Mouse (Mus musculus) hindbrain, embryonic 16.5 days (tissue): ENCODE measurements around the gene 3110082I17Rik. TPM values are rescaled to one million over a fixed set of nuclear protein-coding genes. Genes with fewer than 3 reads are reported as not detected.

Source experiments
- ATAC-seq: fragments of 200-750 bp; cut with Nextera tagmentation; 2 replicates; pipeline ENCODE4 v1.8.0; 2017; ENCODE audit warnings: moderate TSS enrichment, moderate library complexity
- H3K27ac ChIP-seq: fragments of 300-500 bp; sonication (generic); 2 replicates; pipeline ENCODE4 v1.5.1; 2014; ENCODE audit warnings: low read depth, mild to moderate bottlenecking, control low read depth, low read length, moderate library complexity
- H3K27me3 ChIP-seq: fragments of 300-500 bp; sonication (generic); replicated peaks from 2 replicates; pipeline ENCODE4 v1.6.1; 2014; ENCODE audit warnings: low read length; ENCODE audit not compliant: control insufficient read depth, insufficient read depth
- H3K36me3 ChIP-seq: fragments of 300-500 bp; sonication (generic); 2 replicates; pipeline ENCODE4 v1.6.1; 2014; ENCODE audit warnings: mild to moderate bottlenecking, low read length, moderate library complexity, mixed read lengths; ENCODE audit not compliant: control insufficient read depth, insufficient read depth
- H3K4me1 ChIP-seq: fragments of 300-500 bp; sonication (generic); 2 replicates; pipeline ENCODE4 v1.6.1; 2014; ENCODE audit warnings: low read depth, low read length; ENCODE audit not compliant: control insufficient read depth, insufficient read depth
- H3K4me2 ChIP-seq: fragments of 300-500 bp; sonication (generic); 2 replicates; pipeline ENCODE4 v1.6.1; 2014; ENCODE audit warnings: mild to moderate bottlenecking, low read length, control low read depth, moderate library complexity
- H3K4me3 ChIP-seq: fragments of 300-500 bp; sonication (generic); 2 replicates; pipeline ENCODE4 v1.5.1; 2014; ENCODE audit warnings: mild to moderate bottlenecking, low read length, control low read depth, moderate library complexity
- H3K9ac ChIP-seq: fragments of 300-500 bp; sonication (generic); 2 replicates; pipeline ENCODE4 v1.6.1; 2014; ENCODE audit warnings: low read depth, mild to moderate bottlenecking, control low read depth, low read length, moderate library complexity
- H3K9me3 ChIP-seq: fragments of 300-500 bp; sonication (generic); 2 replicates; pipeline ENCODE4 v1.6.1; 2014; ENCODE audit warnings: mild to moderate bottlenecking, low read length, moderate library complexity; ENCODE audit not compliant: control insufficient read depth
- WGBS: fragments of 180-500 bp; shearing (Covaris S2); extraction: QIAGEN DNeasy Blood & Tissue Kit; methylation state at CpG from one replicate; pipeline ENCODE4 v1.1.7; 2014; 5-methylcytosine and 5-hydroxymethylcytosine counted together
- microRNA counts: library from miRNA; unstranded; fragments of <30 nt; microRNA quantifications from one replicate; lab custom pipeline; 2016
- microRNA-seq: library from miRNA; unstranded; fragments of <30 nt; microRNA quantifications from one replicate; pipeline ENCODE4, GENCODE M21; 2017
- polyA plus RNA-seq: library from polyadenylated mRNA; unstranded; fragments of >200 nt; fragmentation: Nextera tagmentation; extraction: Ambion mirVana; gene quantifications from 2 replicates; pipeline ENCODE4 v1.2.1, GENCODE M21; 2015

The 3110082I17Rik gene
- polyA plus RNA-seq, 1 experiment from 2014 or later = 20.3 TPM

- H3K9me3 ChIP-seq = no peaks in the 10 kb centered on the region
- H3K36me3 ChIP-seq = no peaks in the 10 kb centered on the region; the same call in 1 of the 2 replicates
- no peak overlapping the region for H3K4me2 ChIP-seq
- no peak overlapping the region for H3K9ac ChIP-seq
- 78% methylated on average over 6 of the region's 6 CpGs for WGBS
- H3K27ac ChIP-seq = no peak overlapping the region
- no peak overlapping the region for H3K4me3 ChIP-seq
- ATAC-seq = no peak
- H3K27me3 ChIP-seq = no peaks in the 10 kb centered on the region
- H3K4me1 ChIP-seq = no peaks in the 10 kb centered on the region
Observed at GRCm38 (mm10) chr5:139316982-139317675, 143.2 kb downstream of the 3110082I17Rik start.

- no peaks in the 10 kb centered on the region; the same call in 1 of the 2 replicates for H3K36me3 ChIP-seq
- H3K9ac ChIP-seq = no peak overlapping the region
- H3K27me3 ChIP-seq = no peaks in the 10 kb centered on the region
- H3K4me1 ChIP-seq = no peaks in the 10 kb centered on the region
- no peaks in the 10 kb centered on the region for H3K9me3 ChIP-seq
- no peak overlapping the region for H3K4me2 ChIP-seq
- H3K27ac ChIP-seq = no peak overlapping the region
- ATAC-seq = no peak
- no peak overlapping the region for H3K4me3 ChIP-seq
- 88% methylated on average over 12 of the region's 12 CpGs for WGBS
Observed at GRCm38 (mm10) chr5:139314941-139315642, 145.2 kb downstream of the 3110082I17Rik start.

- no peaks in the 10 kb centered on the region; the same call in 1 of the 2 replicates for H3K36me3 ChIP-seq
- 79% methylated on average over 9 of the region's 9 CpGs for WGBS
- H3K4me3 ChIP-seq = no peak overlapping the region
- H3K4me1 ChIP-seq = no peaks in the 10 kb centered on the region
- no peak for ATAC-seq
- no peaks in the 10 kb centered on the region for H3K9me3 ChIP-seq
- no peak overlapping the region for H3K27ac ChIP-seq
- H3K4me2 ChIP-seq = no peak overlapping the region
- H3K27me3 ChIP-seq = no peaks in the 10 kb centered on the region
- H3K9ac ChIP-seq = no peak overlapping the region
Observed at GRCm38 (mm10) chr5:139313536-139313935, 146.8 kb downstream of the 3110082I17Rik start.

GRCm38 (mm10) chr5:139311822-139312221 lies 148.5 kb downstream of the 3110082I17Rik start:
- Histone ChIP-seq H3K9me3 (no peaks in the 10 kb centered on the region), H3K36me3 (peaks cover under 1% of the 10 kb centered on the region), H3K27me3 (no peaks in the 10 kb centered on the region), H3K9ac (no peak overlapping the region), H3K27ac (no peak overlapping the region), H3K4me2 (no peak overlapping the region), H3K4me3 (no peak overlapping the region), H3K4me1 (no peaks in the 10 kb centered on the region)
- 83% methylated on average over 9 of the region's 9 CpGs for WGBS
- no peak for ATAC-seq

- Histone ChIP-seq H3K36me3 (peaks cover 4% of the 10 kb centered on the region), H3K27me3 (no peaks in the 10 kb centered on the region), H3K9me3 (no peaks in the 10 kb centered on the region), H3K4me1 (no peaks in the 10 kb centered on the region), H3K9ac (no peak overlapping the region), H3K4me3 (no peak overlapping the region), H3K4me2 (no peak overlapping the region), H3K27ac (no peak overlapping the region)
- no peak for ATAC-seq
- WGBS = 93% methylated on average over 4 of the region's 4 CpGs
Observed at GRCm38 (mm10) chr5:139310477-139310876, 149.8 kb downstream of the 3110082I17Rik start.

- 79% methylated on average over 3 of the region's 3 CpGs for WGBS
- no peak overlapping the region for H3K4me2 ChIP-seq
- H3K27ac ChIP-seq = no peak overlapping the region
- peaks cover 4% of the 10 kb centered on the region for H3K36me3 ChIP-seq
- H3K4me3 ChIP-seq = no peak overlapping the region
- no peak overlapping the region for H3K9ac ChIP-seq
- H3K9me3 ChIP-seq = no peaks in the 10 kb centered on the region
- no peaks in the 10 kb centered on the region for H3K4me1 ChIP-seq
- ATAC-seq = no peak
- no peaks in the 10 kb centered on the region for H3K27me3 ChIP-seq
Observed at GRCm38 (mm10) chr5:139309946-139310345, 150.4 kb downstream of the 3110082I17Rik start.

MicroRNAs within 50 kb of the gene (microRNA counts, 519-probe panel; counts per million panel counts)
- microRNA mmu-miR-339-3p (lab: Ali Mortazavi, UCI) (602 counts per million, percentile 2 among the panel's probes with 10 or more counts), microRNA mmu-miR-339-5p (lab: Ali Mortazavi, UCI) (703 counts per million, percentile 3 among the panel's probes with 10 or more counts)

Small RNA genes lying within 50 kb of the gene (microRNA-seq; reads per million reads assigned to microRNA genes)
- gene Mir339 = 349 reads per million, percentile 66 among the genes with 10 or more reads in this experiment

Other genes with a start within 250 kb of the 3110082I17Rik start
- 124 and 125 TPM in 2 replicates for gene Get4, start 208.2 kb downstream of the 3110082I17Rik start, polyA plus RNA-seq
- gene Adap1, start 134.9 kb downstream of the 3110082I17Rik start, polyA plus RNA-seq = 57.5 and 66.5 TPM in 2 replicates
- 95.1 and 98.6 TPM in 2 replicates for gene Cox19, start 109.1 kb downstream of the 3110082I17Rik start, polyA plus RNA-seq
- not detected in 2 replicates for gene Cyp2w1, start 107.9 kb downstream of the 3110082I17Rik start, polyA plus RNA-seq
- gene Gpr146, start 82.8 kb downstream of the 3110082I17Rik start, polyA plus RNA-seq = 3.1 and 4.0 TPM in 2 replicates
- 0.26 and 0.64 TPM in 2 replicates for gene C130050O18Rik, start 55.2 kb downstream of the 3110082I17Rik start, polyA plus RNA-seq
- 7.8 and 9.4 TPM in 2 replicates for gene Gper1, start 37.4 kb downstream of the 3110082I17Rik start, polyA plus RNA-seq
- 24.5 and 29.3 TPM in 2 replicates for gene Zfand2a, start 24.0 kb upstream of the 3110082I17Rik start, polyA plus RNA-seq
- gene Uncx, start 83.0 kb upstream of the 3110082I17Rik start, polyA plus RNA-seq = 24.9 and 26.7 TPM in 2 replicates